Mouse (Mus musculus): Measurements from ENCODE around the gene Acyp1.
"Not testable (repeated sequence)": the region's sequence is repeated elsewhere in the genome, so short reads cannot be mapped to it uniquely, and the experiment has no call there.

The Acyp1 gene

DNA sequence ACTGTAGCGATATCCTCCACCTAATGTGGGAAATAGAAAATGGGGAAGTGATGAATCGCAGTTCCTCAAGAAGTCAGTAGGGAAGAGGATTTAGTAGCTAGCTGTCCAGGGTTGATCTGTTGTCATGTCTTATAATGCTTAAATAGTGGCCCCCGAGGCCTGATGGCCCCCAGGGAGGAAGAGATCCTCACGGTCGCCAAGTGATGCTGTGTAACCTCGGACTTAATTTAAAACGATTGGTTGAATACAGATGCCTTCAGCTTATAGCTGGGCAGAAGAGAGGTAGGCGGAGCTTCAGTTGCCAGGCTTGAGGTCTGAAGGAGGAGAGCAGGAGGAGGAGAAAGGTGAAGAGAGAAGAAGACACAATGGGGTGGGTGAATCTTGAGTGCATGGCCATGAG is 3.9 kb downstream of the Acyp1 start:
- peak; percentile 51 for DNase-seq (ENCODE audit: low read depth, low spot score)

DNA sequence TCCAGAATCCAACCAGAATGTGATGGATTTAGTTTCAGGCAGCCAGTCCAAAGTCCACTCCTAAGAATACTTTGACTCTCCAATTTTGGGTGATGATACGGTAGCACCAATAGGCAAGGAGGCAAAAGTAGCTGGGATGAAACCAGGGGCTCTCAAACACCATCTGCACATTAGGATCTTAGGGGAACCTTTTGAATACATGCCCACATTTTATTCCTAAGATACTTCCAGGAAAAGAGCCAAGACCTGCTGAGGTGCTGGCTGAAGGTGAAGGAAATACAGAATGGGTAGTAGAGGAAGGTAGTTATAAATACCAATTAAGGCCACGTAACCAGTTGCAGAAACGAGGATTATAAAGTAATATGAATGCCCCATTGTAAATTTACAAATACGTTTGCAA is 6.5 kb downstream of the Acyp1 start:
- DNase-seq (ENCODE audit: low read depth, low spot score) = not testable (repeated sequence)

DNA sequence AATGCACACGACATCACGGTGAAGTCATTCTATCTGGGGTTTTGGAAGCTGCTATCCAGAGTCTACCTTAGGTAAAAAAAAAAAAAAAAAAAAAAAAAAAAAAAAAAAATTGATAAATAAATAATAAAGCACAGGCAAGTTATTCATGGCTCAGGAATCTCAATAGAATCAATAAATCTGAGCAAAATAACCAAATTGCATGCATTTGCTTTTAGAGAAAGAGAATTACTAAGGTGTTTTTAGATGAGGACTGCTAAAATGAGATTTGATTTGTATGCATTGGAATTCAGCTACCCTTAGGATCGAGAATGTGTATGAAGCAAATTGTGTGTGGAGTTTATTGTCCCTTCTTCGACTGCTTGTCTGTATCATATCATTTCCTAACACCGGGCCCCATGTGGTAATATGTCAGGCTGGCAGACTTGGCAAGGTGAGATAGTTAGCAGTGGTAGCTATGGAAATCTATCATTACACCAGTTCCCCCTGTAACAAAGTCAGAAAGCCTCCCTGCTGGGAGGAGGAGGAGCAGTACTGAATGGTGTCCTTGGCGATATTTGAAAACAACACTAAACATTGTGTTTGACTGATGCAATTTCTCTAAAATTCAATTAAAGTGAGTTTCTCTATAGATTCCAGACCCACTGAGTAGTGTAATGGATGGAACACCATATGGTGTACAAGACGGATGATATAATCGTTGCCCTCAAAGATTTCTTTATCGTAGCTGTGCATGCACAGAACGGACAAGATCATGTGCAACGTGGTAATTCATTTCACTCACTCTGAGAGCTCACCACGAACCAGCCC is 7.2 kb downstream of the Acyp1 start:
- DNase-seq (ENCODE audit: low read depth, low spot score) = no peak

DNA sequence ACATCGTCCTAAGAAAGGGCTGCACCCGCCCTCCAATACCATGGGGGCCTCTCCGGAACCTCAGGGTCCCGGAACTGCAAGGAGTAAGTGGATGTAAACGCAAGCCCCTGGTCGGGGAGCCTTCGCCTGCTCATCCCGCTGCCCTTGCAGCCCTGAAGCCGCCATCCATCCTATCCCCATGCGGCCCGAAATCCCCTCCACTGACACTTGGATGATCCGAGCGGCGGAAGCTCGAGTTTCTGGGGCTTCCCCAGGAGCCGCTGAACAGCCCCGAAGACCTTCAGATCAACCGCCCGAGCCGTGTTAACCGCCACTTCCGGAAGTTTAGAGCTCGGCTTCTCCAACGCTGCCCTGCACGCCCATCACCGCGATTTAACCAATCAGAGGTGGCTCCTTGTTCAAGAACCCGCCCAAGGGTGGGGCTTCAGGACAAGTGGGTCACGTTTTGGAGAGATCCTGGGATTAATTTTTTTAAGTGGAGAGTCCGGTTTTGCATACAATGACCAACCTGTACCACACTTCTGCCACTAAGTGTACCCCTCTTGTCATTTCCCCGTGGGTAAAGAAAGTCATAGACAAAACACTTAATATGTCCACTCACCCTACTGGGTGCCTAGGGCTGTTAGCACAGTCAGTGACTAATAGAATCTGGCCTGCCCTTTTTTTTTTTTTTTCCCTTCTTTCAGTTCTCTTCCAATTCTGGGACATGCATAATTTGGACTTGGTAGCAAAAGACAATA is 8.0 kb downstream of the Acyp1 start:
- DNase-seq (ENCODE audit: low read depth, low spot score) = peak; percentile 98

DNA sequence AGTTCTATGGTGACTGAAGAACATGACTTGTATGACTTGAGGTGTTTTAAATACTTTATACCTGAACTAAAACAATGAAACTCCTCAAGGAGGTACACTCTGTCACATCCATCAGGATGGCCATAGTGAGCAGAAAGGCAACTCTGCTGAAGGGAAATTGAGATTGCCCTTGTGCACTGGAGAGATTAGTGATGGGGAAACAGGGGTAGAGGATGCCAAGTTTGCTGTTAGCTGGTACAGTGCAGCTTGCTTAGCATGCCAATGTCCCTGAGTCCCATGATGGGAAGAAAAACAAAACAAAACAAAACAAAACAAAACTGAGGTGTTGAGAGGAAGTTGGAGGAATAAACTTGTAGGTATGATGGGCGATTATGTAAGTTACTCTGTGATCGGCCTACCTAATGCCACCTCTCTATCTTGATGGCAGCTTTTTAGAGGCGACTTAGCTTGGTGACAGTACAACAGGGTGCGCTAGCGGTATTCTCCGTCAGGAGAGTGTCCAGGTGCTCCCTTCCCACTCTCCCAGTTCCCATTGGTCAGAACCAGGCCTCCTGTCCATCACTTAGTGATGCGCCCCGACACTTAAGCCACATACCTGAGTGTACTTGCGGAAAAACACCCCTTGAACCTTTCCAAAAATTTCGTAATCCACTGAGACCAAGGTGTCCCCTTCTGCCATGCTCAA is 8.7 kb downstream of the Acyp1 start:
- DNase-seq (ENCODE audit: low read depth, low spot score) = no peak

DNA sequence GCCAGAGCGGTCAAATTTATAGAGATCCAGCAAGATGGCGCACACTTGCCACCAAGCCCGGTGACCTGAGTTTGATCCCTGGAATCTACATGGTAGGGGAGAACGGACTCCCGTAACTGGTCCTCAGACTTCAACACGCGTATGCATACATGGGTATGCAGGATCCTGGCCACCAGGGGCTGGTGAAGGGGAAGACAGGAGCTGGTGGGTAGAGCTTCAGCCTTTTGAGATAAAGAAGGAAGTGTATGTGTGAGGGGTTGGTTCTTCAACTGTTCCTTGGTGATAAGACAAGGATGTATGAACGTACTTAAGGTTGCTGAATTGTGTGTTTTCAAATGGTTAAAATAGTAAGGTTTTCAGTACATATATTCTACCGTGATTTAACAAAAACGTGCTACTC is 9.3 kb downstream of the Acyp1 start:
- DNase-seq (ENCODE audit: low read depth, low spot score) = peak; percentile 37

DNA sequence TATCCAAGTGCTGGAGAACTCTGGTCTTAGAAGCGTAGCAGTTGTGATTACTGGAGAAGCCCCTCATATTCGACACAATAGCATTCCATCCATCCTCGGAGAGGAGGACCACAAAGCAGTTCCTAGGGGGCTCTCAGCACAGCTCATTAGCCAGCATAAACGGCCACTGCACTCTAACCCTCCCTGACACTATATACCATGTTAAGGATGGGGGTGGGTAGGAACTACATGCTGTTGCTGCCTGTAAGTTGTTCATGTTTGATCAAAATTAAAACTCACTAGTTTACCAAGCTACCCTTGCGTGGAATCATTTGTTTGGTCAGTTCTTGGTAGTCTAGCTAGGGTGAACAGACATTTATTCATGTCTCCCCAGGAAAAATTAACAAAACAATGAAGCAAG is 12.0 kb downstream of the Acyp1 start:
- DNase-seq (ENCODE audit: low read depth, low spot score) = no peak

DNA sequence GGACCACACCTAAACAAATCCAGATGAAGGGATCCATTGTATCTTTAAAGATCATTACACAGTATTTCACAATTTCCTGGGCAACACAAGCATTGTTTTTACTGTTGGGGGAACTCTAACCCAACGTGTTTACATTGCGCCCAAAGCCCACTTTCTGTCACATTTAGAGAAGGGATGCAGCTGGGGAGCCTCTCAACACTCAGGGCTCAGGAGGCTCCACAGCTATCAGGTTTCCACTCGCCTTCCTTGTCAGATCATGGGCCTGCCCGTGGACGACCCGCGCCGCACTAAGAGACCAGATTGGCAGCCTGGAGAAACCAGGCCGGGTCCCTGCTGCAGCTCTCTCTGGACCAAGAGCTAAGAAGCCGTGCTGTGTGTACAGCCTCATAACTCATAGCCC is 14.7 kb downstream of the Acyp1 start:
- no peak for DNase-seq (ENCODE audit: low read depth, low spot score)

DNA sequence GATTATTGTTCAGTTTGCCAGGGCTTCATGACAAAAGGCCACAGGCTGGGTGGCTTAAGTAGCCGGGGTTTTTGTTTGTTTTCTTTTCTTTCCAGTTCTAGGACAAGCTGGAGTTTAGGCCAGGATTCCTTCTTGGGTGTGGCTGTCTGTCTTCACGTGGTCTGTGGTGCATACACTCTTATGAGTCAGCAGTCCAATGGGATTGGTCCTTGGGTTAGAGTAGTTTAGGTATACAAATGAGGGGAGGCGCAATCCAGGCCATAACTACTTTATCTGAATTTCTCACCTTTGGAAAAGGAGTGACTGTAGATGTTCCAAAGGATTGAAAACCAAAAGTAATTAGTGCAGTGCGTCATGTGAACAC is 16.4 kb downstream of the Acyp1 start:
- no peak for DNase-seq (ENCODE audit: low read depth, low spot score)

DNA sequence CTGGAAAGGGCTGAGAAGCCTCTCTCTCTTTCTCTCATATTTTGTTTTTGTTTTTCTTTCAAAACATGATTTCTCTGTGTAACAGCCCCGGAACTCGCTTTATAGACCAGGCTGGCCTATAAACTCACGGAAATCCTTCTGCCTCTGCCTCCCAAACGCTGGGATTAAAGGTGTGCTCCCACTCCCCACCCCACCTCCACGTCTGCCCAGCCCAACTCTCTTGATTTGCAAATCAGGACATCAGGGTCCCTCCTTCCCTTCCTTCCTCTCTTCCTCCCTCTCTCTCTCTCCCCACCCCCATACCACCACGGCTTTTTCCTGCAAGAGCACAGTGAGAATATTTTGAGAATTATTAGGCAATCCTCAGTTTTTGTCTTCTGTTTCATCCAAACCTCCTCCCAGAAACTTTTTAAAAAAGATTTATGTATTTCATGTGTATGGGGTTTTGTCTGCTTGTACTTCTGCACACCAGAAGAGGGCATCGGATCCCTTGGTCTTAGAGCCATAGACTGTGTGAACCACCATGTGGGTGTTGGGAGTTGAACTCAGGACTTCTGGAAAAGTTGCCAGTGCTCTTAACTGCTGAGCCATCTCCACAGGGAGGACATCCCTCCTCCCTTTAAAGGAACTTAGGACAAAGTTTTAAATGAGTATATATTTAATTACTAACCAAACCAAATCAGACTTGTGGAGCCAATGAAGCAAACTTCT is 17.0 kb downstream of the Acyp1 start:
- peak; percentile 33 for DNase-seq (ENCODE audit: low read depth, low spot score)

DNA sequence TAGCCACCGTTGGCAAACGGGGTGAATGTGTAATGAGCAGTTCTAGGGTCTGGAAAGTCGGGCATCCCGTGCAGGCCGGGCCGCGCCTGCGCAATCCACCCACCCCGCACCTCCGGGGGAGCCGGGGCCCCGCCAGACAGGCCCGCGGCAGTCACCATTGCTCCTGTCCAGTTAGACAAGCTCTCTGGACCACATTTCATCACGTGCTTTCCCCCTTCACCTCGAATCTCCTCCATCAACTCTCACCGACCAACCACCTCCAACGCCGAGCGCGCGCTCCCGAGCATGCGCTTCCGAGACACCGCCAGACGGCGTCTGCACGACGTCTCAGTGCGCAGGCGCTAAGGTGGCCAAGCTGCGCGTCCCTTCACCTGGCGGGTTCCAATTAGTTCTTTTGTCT is 17.9 kb downstream of the Acyp1 start, which contains the start of gene Mlh3:
Gene Mlh3 (minus strand): TSS at position 281 of the 400 bp plus-strand sequence.
- peak; percentile 94 for DNase-seq (ENCODE audit: low read depth, low spot score)

DNA sequence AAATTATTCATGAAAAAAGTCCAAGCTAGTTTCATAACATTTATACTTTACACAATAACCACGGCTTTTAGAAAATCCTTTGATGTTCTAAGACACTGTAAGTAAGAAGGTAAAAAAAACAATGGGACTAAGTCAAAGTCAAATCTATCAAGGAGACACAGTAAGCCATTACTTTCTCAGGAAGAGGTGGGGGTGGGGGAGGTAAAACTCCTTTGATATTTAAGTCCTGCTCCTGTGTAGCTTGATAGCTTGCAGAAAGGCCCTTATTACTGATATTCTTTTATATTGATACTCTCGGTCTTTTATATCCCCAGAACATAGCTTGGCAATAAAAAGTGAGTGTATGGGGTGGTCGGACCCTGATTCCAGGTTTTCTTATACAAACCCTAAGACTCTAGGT is 18.4 kb downstream of the Acyp1 start:
- no peak for DNase-seq (ENCODE audit: low read depth, low spot score)

DNA sequence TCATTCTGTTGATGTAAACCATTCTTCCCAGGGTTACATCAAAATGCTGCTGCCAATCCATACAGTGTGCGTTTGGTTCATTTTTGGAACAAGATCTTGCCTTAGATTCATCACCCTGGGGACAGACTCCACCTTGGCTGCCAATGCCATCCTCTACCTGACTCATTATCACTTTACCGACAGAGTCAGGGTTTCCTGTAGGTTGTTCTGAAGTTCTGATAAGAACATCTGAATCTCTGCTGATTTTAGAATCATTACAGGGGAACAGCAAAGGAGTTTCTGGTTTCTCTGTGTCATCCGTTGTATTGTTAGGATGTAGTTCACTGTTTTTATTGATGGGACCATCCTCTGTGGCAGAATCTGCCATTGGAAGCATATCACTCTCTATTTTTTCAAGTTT is 22.0 kb downstream of the Acyp1 start:
- DNase-seq (ENCODE audit: low read depth, low spot score) = no peak

DNA sequence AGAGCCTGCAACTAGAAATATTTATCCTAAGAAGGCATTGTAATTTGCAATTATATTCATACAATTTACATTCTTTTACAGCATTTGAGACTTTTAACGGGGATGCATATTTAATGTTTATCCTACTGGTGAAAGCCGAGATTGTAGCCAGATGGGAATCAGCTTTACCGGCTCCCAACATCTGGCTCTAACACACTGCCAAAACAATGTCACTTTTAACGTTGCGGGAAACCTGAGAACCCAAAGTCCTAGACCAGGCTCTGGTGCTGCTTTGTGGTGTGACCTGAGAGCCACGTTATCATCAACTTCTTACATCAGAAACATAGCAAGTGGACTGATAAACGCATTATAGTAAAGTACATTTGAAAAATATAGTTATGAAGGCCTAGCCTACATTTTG is 23.3 kb downstream of the Acyp1 start:
- DNase-seq (ENCODE audit: low read depth, low spot score) = no peak

DNA sequence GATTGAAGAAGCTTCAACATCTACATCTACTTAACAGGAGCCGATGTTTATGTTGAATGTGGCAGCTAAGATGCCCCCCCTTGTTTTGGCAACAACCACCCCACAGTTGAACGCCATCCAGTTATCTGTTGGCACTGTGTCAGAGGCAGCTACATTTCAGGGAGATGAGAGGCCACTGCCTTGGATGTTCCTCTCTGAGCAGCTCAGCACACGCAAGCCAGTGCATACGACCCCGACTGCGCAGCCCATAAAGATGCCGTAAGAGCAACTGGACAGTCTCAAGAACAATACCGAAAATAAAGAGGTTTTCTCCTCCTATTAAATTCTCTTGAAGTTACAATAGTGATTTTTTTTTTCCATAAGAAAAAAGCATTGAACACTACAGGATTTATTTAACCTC is 23.7 kb downstream of the Acyp1 start:
- DNase-seq (ENCODE audit: low read depth, low spot score) = no peak

DNA sequence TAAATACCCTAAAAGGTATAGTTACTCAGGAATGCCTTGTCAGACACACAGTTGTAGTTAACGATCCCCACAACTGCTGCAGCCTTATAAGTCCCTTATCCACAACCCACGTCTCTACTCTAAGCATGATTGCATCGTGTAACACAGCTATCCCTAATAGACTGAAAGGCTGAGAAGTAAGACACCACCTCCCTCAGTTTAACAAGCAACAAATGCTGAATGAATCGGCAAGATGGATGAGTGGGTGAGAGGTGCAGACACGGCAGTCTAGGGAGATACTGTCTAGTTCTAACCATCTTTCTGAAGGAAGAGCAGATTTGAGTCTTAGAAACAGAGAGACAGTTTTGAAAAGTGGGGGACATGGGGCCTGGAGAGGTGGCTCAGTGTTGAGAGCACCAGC is 25.0 kb downstream of the Acyp1 start:
- no peak for DNase-seq (ENCODE audit: low read depth, low spot score)

DNA sequence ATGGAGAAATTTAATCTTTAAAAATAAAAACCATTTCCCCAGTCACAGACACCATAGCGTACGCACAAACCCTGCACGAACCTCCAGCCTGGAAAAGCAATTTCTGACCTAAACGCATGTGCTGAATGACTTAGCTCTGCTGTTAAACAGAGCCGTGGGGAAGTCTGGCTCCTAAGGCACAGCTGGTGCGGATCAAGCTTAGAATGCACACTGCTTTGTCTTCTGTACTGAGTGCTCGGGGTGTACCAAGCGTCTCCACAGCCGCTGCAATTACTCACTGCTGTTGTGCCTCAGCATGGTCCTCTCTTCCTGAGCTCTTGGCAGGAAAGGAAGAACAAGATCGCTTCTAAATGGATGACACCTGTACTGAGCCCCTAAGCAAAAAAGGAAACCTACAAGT is 25.7 kb downstream of the Acyp1 start:
- no peak for DNase-seq (ENCODE audit: low read depth, low spot score)

DNA sequence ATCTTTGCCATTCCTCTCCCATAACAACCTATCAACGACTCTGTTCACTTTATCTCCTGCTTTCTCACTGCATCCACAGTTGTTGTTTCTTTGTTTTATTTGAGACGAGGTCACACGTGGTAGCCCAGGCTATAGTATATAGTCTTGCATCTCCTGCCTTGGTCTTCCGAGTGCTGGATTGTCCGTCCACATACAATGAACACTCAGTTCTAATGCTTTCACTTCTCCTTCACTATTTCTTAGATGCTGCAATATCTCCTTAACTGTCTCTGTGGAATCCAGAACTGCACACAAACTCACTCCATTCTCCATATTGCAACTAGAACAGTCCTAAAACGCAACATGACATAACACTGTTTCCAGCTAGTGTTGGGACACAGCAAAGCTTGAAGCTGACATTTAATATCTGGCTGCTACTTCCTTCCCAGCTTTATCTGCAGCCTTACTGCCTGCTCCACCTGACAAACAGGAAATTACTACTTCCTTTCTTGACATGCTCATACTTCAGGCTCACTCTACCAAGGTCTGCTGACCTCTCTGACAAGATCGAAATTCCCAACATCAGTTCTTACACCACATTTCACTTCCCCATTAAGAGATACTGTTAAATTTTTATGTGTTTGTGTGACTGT is 31.1 kb downstream of the Acyp1 start:
- peak; percentile 53 for DNase-seq (ENCODE audit: low read depth, low spot score)

DNA sequence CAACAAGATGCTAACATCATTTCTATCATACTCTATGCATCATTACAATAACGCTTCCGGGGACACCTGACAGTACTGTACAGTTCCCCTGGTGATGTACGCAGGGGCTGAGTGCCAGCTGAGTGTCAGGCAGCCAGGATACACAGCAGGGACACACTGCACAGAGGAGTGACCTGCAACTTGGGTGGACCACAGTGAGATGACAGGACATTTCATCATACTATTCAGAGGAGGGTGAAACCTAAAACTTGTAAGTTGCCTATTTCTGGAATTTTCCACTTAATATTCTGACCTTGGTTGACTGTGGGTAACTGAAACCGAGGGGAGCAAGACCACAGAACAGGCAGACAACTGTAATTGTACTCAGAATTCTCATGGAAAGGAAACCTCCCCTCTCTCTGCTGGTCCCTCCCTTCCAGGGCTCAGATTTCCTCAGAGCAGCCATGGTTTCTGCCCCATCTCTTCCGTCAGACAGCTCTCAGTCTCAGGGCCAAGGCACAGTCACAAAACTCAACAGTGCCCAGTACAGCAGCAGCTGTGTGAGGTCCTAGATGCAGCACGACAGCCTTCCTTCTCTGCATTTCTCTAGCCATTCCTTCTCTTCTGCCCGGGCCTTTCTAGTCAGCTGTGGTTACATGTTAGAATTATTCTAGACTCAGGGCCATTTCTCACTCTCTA is 32.0 kb downstream of the Acyp1 start:
- no peak for DNase-seq (ENCODE audit: low read depth, low spot score)

DNA sequence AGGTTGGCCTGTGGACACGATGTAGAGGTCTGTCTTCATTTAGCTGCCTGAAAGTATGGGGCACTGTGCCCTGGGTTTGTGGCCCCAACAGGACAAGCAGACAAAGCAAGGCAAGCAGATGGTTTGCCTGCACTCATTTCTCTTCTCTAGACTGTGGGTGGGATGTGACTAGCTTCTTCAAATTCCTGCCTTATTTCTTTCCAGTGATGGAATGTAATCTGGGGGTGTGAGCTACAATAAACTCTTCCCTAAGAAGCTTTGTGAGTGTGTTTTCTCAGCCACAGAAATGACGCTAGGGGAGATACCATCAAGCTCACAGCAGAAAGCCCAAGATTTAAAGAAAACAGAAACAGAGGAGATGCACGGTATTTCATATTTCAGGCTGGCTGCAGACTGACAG is 36.2 kb downstream of the Acyp1 start:
- no peak for DNase-seq (ENCODE audit: low read depth, low spot score)

DNA sequence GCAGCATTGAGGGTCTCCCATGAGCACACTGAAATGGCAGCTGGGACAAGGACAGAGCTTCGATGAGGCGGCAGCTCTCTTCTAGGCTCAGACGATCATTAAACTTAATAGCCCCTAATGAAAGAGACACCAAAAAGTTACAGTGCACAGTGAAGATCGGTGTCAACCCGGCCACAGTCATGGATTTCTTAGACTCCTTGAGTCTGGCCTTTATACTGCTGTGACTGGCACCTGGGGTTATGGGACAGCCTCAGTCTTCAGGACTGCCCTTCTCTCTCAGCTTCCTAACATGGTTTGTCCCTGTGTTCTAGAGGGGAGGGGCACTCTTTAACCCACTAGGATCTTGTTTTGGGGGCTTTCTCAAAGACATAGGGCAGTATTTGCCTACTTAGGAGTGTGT is 50.7 kb downstream of the Acyp1 start:
- DNase-seq (ENCODE audit: low read depth, low spot score) = no peak

All from A20 (cell line).